Mouse (Mus musculus) stomach, postnatal 0 days (tissue): ENCODE results near the gene 1700042G07Rik.

Experiments
- CTCF ChIP-seq: IDR thresholded peaks from 2 replicates; pipeline ENCODE4 v1.5.1; 2016; ENCODE audit warnings: antibody characterized with exemption, low read depth, mild to moderate bottlenecking, moderate library complexity
- EP300 ChIP-seq: optimal IDR thresholded peaks from 2 replicates; pipeline ENCODE3; 2016; ENCODE audit warnings: antibody characterized with exemption

GRCm38 (mm10) chr4:116143891-116144717 lies 29.1 kb upstream of the 1700042G07Rik start:
- TF ChIP-seq CTCF: no peak
- TF ChIP-seq EP300: no peak
